Comparison of ENCODE assay signal across 23 mouse cellular contexts in genomic region chr4:124193059-124193721, GRCm38 (mm10).
DNase-seq lines count a peak whose midpoint lies in the region; ATAC-seq and TF ChIP-seq lines count a peak whose summit lies in the region.
"Had no signal": no experiment of that assay in that cellular context is flagged by ENCODE, and none has a peak within 500 bp of the region (broad histone marks: within the 10 kb centered on the region; RNA-seq: fewer than 3 reads in every experiment).

No protein-coding gene starts in this region.

- no peak overlapping the region for H3K27ac ChIP-seq in forebrain, embryonic 13.5 days
- H3K27ac ChIP-seq in forebrain, embryonic 10.5 days: no peak overlapping the region
- H3K27ac ChIP-seq in layer of hippocampus, adult 2 months: peak overlapping the region; percentile 29; the same call in 1 of the 2 replicates
- H3K27ac ChIP-seq in hindbrain, postnatal 0 days: no peak overlapping the region
- H3K27ac ChIP-seq: heart, embryonic 13.5 days; limb, embryonic 15.5 days had no signal

- H3K9me3 ChIP-seq in forebrain, embryonic 13.5 days (replicated peaks): no peaks in the 10 kb centered on the region
- H3K9me3 ChIP-seq in forebrain, embryonic 10.5 days: no peaks in the 10 kb centered on the region
- no peaks in the 10 kb centered on the region for H3K9me3 ChIP-seq in hindbrain, postnatal 0 days (ENCODE audit: low read length)
- H3K9me3 ChIP-seq: heart, embryonic 13.5 days; limb, embryonic 15.5 days had no signal

- no peak overlapping the region for H3K9ac ChIP-seq in forebrain, embryonic 13.5 days
- H3K9ac ChIP-seq in hindbrain, postnatal 0 days (replicated peaks; ENCODE audit: low read length): no peak overlapping the region
- H3K9ac ChIP-seq: heart, embryonic 13.5 days; limb, embryonic 15.5 days had no signal

- TF ChIP-seq CTCF in layer of hippocampus, adult 2 months (conservative IDR thresholded peaks at IDR 0.05): no peak
- no peak for TF ChIP-seq CTCF in hindbrain, postnatal 0 days (IDR thresholded peaks at IDR 0.05; ENCODE audit: low read depth)

- no peak for DNase-seq in forebrain, embryonic 10.5 days (ENCODE audit: extremely low spot score, low spot score)
- DNase-seq in layer of hippocampus, adult 2 months (ENCODE audit: low spot score in 2 of 2): peak in 1 of 2 experiments; percentile 28
- no peak for DNase-seq in layer of hippocampus, adult 11-12 months (ENCODE audit: low spot score)
- peak; percentile 49 for DNase-seq in Muller cell, postnatal 12 days (ENCODE audit: inconsistent ontology term)
- peak; percentile 20 for DNase-seq in hindbrain, postnatal 0 days (ENCODE audit: low spot score)
- no peak for DNase-seq in gastrocnemius, postnatal 25 days
- DNase-seq in liver: no peak
- DNase-seq: adrenal gland, postnatal 10 days; cerebellum, adult 11-12 months; cerebellum, postnatal 14 days; heart, adult 11 months; kidney, adult 2 months; kidney, postnatal 10 days; right cerebral cortex, postnatal 14 days; spleen, adult 18-20 months; thymus, postnatal 4 days had no signal

- H3K36me3 ChIP-seq in forebrain, embryonic 13.5 days (ENCODE audit: poor library complexity, severe bottlenecking): no peaks in the 10 kb centered on the region
- no peaks in the 10 kb centered on the region for H3K36me3 ChIP-seq in forebrain, embryonic 10.5 days (replicated peaks)
- no peaks in the 10 kb centered on the region for H3K36me3 ChIP-seq in hindbrain, postnatal 0 days (ENCODE audit: insufficient read depth, low read length)
- H3K36me3 ChIP-seq: heart, embryonic 13.5 days; limb, embryonic 15.5 days had no signal

- H3K4me3 ChIP-seq in forebrain, embryonic 13.5 days: no peak overlapping the region
- H3K4me3 ChIP-seq in forebrain, embryonic 10.5 days: no peak overlapping the region
- H3K4me3 ChIP-seq in layer of hippocampus, adult 2 months: no peak overlapping the region
- H3K4me3 ChIP-seq in hindbrain, postnatal 0 days (ENCODE audit: low read length): no peak overlapping the region
- H3K4me3 ChIP-seq: heart, embryonic 13.5 days; limb, embryonic 15.5 days had no signal

- no peak overlapping the region for H3K4me2 ChIP-seq in forebrain, embryonic 13.5 days
- no peak overlapping the region for H3K4me2 ChIP-seq in hindbrain, postnatal 0 days (ENCODE audit: low read depth, low read length)
- H3K4me2 ChIP-seq: heart, embryonic 13.5 days; limb, embryonic 15.5 days had no signal

- WGBS in forebrain, embryonic 13.5 days: 52% methylated on average over 15 of the region's 15 CpGs
- WGBS in forebrain, embryonic 10.5 days: 85% methylated on average over 15 of the region's 15 CpGs
- 43% methylated on average over 15 of the region's 15 CpGs for WGBS in hindbrain, postnatal 0 days

- ATAC-seq in forebrain, embryonic 13.5 days: peak; percentile 50; the same call in 1 of the 2 replicates
- no peak for ATAC-seq in hindbrain, postnatal 0 days
- ATAC-seq: activated CD4-positive, CD25-positive, alpha-beta regulatory T cell, adult 4 months; CD4-positive, CD25-positive, alpha-beta regulatory T cell, adult 4 months; inflammation-experienced regulatory T-cells, adult 6 months; lung, postnatal 0 days had no signal

- peaks cover 16% of the 10 kb centered on the region for H3K27me3 ChIP-seq in forebrain, embryonic 13.5 days
- peaks cover 67% of the 10 kb centered on the region for H3K27me3 ChIP-seq in forebrain, embryonic 10.5 days (ENCODE audit: poor library complexity, severe bottlenecking)
- H3K27me3 ChIP-seq in hindbrain, postnatal 0 days (ENCODE audit: insufficient read depth, low read length): no peaks in the 10 kb centered on the region

- peaks cover 25% of the 10 kb centered on the region for H3K4me1 ChIP-seq in forebrain, embryonic 13.5 days
- peaks cover 9% of the 10 kb centered on the region for H3K4me1 ChIP-seq in forebrain, embryonic 10.5 days
- H3K4me1 ChIP-seq in hindbrain, postnatal 0 days (ENCODE audit: insufficient read depth, low read length): peaks cover 5% of the 10 kb centered on the region; the same call in 1 of the 2 replicates
- H3K4me1 ChIP-seq: heart, embryonic 13.5 days had no signal

Comparison
In these comparisons a context has a peak if more than half of its experiments do, and no peak if none do; other contexts are left out.
1. DNase-seq: peak in Muller cell, postnatal 12 days (single experiment) and hindbrain, postnatal 0 days (single experiment); none in forebrain, embryonic 10.5 days (single experiment), layer of hippocampus, adult 11-12 months (single experiment), gastrocnemius, postnatal 25 days (single experiment) and liver (single experiment).